Mouse (Mus musculus): ENCODE data around the gene Cdc25a. TPM values are rescaled to one million over a fixed set of nuclear protein-coding genes. Genes with fewer than 3 reads are reported as not detected.

Gene Cdc25a
- polyA plus RNA-seq, 1 experiment from 2014 or later, result 31.6 TPM

DNA sequence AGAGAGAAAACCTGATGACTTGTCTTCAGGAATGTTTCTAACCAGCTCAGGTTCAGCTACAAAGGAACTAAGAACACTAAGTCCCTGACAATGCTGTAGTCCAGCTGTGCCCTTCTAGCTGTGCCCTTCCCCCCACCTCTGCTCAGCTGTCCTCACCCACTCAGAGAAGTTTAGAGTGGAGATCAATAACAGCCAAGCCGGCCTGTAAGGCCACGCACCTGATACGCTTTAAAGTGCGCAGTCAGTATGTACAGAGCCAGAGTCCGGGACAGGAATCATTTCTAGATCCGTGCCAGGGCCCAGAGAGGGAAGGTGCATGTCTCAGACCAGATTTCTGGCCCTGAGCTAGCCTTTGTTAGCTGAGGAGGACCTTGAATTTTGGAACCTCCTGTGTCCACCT, 19.4 kb upstream of the Cdc25a start:
- H3K27me3 ChIP-seq (ENCODE audit: control insufficient read depth, insufficient read depth, low read length), result no peaks in the 10 kb centered on the region
- no peaks in the 10 kb centered on the region for H3K9me3 ChIP-seq (ENCODE audit: control insufficient read depth, low read length)
- no peak overlapping the region for H3K4me3 ChIP-seq (ENCODE audit: low read length)
- H3K27ac ChIP-seq (ENCODE audit: low read depth, low read length), result no peak overlapping the region
- ATAC-seq (ENCODE audit: low FRiP score, low TSS enrichment), result no peak
- H3K4me1 ChIP-seq (ENCODE audit: control insufficient read depth, insufficient read depth, low read length), result no peaks in the 10 kb centered on the region
- no peak overlapping the region for H3K4me2 ChIP-seq (replicated peaks; ENCODE audit: low read depth, low read length)
- no peak overlapping the region for H3K9ac ChIP-seq (ENCODE audit: low read depth, low read length)
- 92% methylated on average over 6 of the region's 6 CpGs for whole genome bisulfite sequencing
- H3K36me3 ChIP-seq (ENCODE audit: control insufficient read depth, insufficient read depth, low read length), result no peaks in the 10 kb centered on the region

DNA sequence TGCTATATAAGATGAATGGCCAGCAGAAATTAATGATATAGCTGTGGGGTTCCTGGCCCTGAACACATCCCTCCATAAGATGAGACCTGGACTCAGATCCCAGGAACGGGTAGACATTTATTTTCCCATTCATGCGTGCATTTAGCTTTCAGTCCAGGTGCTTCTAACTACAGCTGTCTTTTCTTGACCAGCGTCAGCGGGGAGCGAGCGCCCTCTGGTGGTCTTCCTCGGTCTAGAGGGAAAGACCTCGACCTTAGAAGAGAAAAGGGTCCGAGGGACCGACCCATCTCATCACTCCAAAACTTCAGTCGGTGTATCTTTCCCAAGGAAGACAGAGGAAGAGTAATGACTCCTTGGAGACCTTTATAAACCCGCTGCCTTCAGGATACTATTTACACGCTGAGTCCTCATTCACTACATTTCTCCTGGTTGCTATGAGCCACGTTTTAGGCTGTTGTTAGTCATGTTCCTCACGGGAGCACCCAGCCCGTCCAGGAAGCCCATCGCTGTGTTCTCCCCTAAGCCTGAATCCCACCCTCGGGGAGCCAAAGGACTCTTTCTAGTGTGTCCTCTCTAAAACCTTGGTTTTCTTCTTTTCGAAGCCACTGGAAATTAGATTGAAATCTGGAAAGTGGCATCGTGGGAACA, 12.9 kb upstream of the Cdc25a start:
- H3K4me3 ChIP-seq (ENCODE audit: low read length), result no peak overlapping the region; the same call in 1 of the 2 replicates
- no peaks in the 10 kb centered on the region for H3K4me1 ChIP-seq (ENCODE audit: control insufficient read depth, insufficient read depth, low read length)
- H3K27ac ChIP-seq (ENCODE audit: low read depth, low read length), result no peak overlapping the region
- no peak overlapping the region for H3K9ac ChIP-seq (ENCODE audit: low read depth, low read length)
- no peaks in the 10 kb centered on the region for H3K36me3 ChIP-seq (ENCODE audit: control insufficient read depth, insufficient read depth, low read length)
- peak; percentile 67 for ATAC-seq (ENCODE audit: low FRiP score, low TSS enrichment)
- no peak overlapping the region; the same call in 1 of the 2 replicates for H3K4me2 ChIP-seq (replicated peaks; ENCODE audit: low read depth, low read length)
- no peaks in the 10 kb centered on the region for H3K27me3 ChIP-seq (ENCODE audit: control insufficient read depth, insufficient read depth, low read length)
- WGBS, result 16% methylated on average over 20 of the region's 20 CpGs
- H3K9me3 ChIP-seq (ENCODE audit: control insufficient read depth, low read length), result no peaks in the 10 kb centered on the region

DNA sequence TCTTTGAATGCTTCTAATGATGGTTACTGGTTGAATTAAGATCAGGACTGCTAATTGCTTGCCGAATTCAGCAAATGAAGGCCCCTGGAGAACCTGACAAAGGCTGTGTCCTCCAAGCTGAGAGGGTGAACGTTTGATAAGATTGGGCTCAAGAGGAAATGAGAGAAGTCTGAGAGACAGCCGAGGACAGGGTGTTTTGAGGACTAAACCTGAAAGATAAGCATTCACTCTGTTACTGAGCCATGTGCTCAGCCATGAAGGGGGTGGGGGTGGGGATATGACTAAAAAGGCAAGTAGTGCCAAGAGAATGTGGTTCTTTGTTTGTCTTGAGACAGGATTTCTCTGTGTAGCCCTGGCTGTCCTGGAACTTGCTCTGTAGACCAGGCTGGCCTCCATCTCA, 12.3 kb upstream of the Cdc25a start:
- Histone ChIP-seq H3K9ac (ENCODE audit: low read depth, low read length) (no peak overlapping the region), H3K27ac (ENCODE audit: low read depth, low read length) (no peak overlapping the region), H3K4me3 (ENCODE audit: low read length) (no peak overlapping the region), H3K4me1 (ENCODE audit: control insufficient read depth, insufficient read depth, low read length) (no peaks in the 10 kb centered on the region), H3K36me3 (ENCODE audit: control insufficient read depth, insufficient read depth, low read length) (no peaks in the 10 kb centered on the region), H3K27me3 (ENCODE audit: control insufficient read depth, insufficient read depth, low read length) (no peaks in the 10 kb centered on the region), H3K9me3 (ENCODE audit: control insufficient read depth, low read length) (no peaks in the 10 kb centered on the region), H3K4me2 (replicated peaks; ENCODE audit: low read depth, low read length) (no peak overlapping the region)
- no peak for ATAC-seq (ENCODE audit: low FRiP score, low TSS enrichment)
- WGBS, result 67% methylated on average over 3 of the region's 3 CpGs

DNA sequence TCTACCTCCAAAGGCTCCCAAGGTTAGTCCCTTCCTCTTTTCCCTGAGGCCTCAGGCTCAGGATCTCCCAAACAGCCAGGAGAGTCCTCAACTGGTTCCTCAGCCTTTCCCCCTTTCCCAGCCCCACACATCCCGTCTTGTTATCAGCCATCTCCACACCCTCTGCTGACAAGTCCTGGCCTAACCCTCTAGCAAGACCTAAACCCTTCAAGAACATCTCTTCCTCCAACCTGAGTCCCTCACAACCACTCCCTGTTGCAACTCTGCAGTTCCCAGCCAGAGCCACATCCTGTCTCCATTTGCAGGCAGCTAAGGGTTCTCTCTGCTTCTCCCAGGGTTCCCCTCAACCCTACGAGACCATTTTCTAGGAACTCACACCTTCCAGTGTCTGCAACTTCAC, 9.2 kb upstream of the Cdc25a start:
- 60% methylated on average over 2 of the region's 2 CpGs for WGBS
- ATAC-seq (ENCODE audit: low FRiP score, low TSS enrichment), result no peak
- Histone ChIP-seq H3K27ac (ENCODE audit: low read depth, low read length) (no peak overlapping the region), H3K4me2 (replicated peaks; ENCODE audit: low read depth, low read length) (no peak overlapping the region), H3K9ac (ENCODE audit: low read depth, low read length) (no peak overlapping the region), H3K4me3 (ENCODE audit: low read length) (no peak overlapping the region), H3K4me1 (ENCODE audit: control insufficient read depth, insufficient read depth, low read length) (0 out of 2 replicates have a peak, but pooled peaks cover 4% of the 10 kb centered on the region), H3K36me3 (ENCODE audit: control insufficient read depth, insufficient read depth, low read length) (no peaks in the 10 kb centered on the region), H3K27me3 (ENCODE audit: control insufficient read depth, insufficient read depth, low read length) (no peaks in the 10 kb centered on the region), H3K9me3 (ENCODE audit: control insufficient read depth, low read length) (no peaks in the 10 kb centered on the region)

DNA sequence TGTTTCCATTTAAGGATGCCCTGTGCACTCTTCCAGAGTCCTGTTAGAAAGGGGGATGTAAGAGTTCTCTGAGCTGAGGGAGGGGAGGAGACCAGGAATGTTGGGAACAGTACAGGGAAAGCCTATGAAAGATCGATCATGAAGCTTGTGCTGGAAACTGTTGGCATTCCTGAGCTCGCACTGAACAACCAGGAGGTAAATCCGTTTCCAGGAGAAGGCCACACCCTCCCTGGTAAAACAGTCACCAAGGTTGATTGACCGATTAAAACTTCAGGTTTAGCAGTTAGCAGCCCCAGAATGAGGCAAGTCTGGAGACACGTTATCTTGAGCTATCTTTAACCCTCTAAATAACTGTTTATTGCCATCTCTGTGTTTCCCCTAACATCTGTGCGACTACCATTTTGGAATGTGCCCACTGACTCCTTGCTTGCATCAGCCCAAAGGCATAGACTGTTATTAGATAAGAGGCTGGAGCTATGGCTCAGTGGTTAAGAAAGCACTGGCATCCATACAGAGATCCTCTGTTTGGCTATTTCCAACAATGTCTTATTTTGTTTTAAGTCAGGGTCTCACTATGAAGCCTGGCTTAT, 4.3 kb upstream of the Cdc25a start:
- Histone ChIP-seq H3K4me1 (ENCODE audit: control insufficient read depth, insufficient read depth, low read length) (0 out of 2 replicates have a peak, but pooled peaks cover 4% of the 10 kb centered on the region), H3K27me3 (ENCODE audit: control insufficient read depth, insufficient read depth, low read length) (no peaks in the 10 kb centered on the region), H3K9ac (ENCODE audit: low read depth, low read length) (0 out of 2 replicates have a peak overlapping the region, but pooled peaks have one; percentile 4), H3K27ac (ENCODE audit: low read depth, low read length) (no peak overlapping the region), H3K4me2 (replicated peaks; ENCODE audit: low read depth, low read length) (peak overlapping the region; percentile 31; the same call in 1 of the 2 replicates), H3K9me3 (ENCODE audit: control insufficient read depth, low read length) (no peaks in the 10 kb centered on the region), H3K4me3 (ENCODE audit: low read length) (no peak overlapping the region), H3K36me3 (ENCODE audit: control insufficient read depth, insufficient read depth, low read length) (no peaks in the 10 kb centered on the region)
- 38% methylated on average over 6 of the region's 6 CpGs for WGBS
- ATAC-seq (ENCODE audit: low FRiP score, low TSS enrichment), result no peak

DNA sequence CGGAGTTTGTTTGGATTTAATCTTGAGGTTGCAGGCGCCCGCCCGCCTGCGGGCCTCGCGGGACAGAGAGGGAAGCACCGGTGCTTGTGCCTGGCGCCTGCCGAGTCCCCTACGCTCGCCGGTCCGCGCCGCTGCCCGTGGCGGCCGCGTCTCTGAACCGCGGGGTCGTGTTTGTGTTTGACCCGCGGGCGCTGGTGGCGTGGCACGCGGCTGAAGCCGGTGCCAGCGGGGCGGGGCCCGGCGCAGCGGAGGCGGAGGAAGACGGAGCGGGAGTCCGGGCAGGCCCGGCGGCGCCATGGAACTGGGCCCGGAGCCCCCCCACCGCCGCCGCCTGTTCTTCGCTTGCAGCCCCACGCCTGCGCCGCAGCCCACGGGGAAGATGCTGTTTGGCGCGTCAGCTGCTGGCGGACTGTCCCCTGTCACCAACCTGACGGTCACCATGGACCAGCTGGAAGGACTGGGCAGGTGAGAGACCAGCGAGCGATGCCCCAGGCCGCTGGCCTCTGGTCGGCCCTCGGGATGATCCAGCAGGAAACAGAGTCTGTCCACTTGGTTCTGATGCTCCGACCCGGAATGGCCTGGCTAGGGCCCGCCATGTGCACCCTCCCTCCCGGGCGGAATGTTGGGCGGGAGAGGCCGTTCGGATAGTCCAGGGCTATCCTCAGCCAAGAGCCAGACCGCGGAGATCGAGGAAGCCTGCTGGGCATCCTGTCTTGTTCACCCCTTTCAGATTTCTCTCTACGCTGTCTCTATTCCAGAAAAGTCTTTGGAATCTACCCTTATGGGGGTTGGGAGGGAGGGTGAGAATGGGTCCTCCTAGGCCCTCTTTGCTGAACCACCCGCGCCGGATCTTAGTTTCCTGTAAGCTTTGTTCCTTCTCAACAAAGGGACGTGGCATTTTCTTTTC, 569 bp downstream of the Cdc25a start:
- H3K4me3 ChIP-seq (ENCODE audit: low read length), result peak overlapping the region; percentile 99
- H3K27me3 ChIP-seq (ENCODE audit: control insufficient read depth, insufficient read depth, low read length), result no peaks in the 10 kb centered on the region
- H3K9ac ChIP-seq (ENCODE audit: low read depth, low read length), result peak overlapping the region; percentile 98
- H3K36me3 ChIP-seq (ENCODE audit: control insufficient read depth, insufficient read depth, low read length), result peaks cover 36% of the 10 kb centered on the region
- H3K27ac ChIP-seq (ENCODE audit: low read depth, low read length), result peak overlapping the region; percentile 92
- ATAC-seq (ENCODE audit: low FRiP score, low TSS enrichment), result peak; percentile 62
- peaks cover 6% of the 10 kb centered on the region for H3K4me1 ChIP-seq (ENCODE audit: control insufficient read depth, insufficient read depth, low read length)
- H3K4me2 ChIP-seq (replicated peaks; ENCODE audit: low read depth, low read length), result peak overlapping the region; percentile 85
- H3K9me3 ChIP-seq (ENCODE audit: control insufficient read depth, low read length), result no peaks in the 10 kb centered on the region
- WGBS, result under 1% methylated on average over 63 of the region's 76 CpGs

DNA sequence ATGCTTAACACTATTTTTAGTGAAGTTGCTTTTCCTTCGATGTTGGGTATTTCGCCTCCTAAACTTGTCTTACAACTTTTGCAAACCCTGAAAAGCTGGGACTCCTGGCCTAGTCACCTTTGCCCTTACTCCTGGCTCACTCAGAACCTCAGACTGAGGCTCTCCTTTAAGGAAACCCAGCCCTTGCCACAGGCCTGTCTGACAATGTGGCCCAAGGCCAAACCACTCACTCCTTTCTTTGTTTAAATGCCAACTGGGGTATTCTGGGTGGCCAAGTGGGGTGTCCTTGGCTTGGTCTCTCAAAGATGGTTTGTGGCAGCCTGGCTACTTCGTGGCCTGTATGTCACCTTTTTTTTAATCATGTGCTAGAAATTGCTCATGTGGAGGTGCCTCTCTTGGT, 1.4 kb downstream of the Cdc25a start:
- H3K9ac ChIP-seq (ENCODE audit: low read depth, low read length), result peak overlapping the region; percentile 98
- peak overlapping the region; percentile 85 for H3K4me2 ChIP-seq (replicated peaks; ENCODE audit: low read depth, low read length)
- peak overlapping the region; percentile 92; the same call in 1 of the 2 replicates for H3K27ac ChIP-seq (ENCODE audit: low read depth, low read length)
- peaks cover 44% of the 10 kb centered on the region for H3K36me3 ChIP-seq (ENCODE audit: control insufficient read depth, insufficient read depth, low read length)
- H3K9me3 ChIP-seq (ENCODE audit: control insufficient read depth, low read length), result no peaks in the 10 kb centered on the region
- H3K4me3 ChIP-seq (ENCODE audit: low read length), result peak overlapping the region; percentile 99
- peaks cover 9% of the 10 kb centered on the region for H3K4me1 ChIP-seq (ENCODE audit: control insufficient read depth, insufficient read depth, low read length)
- no peaks in the 10 kb centered on the region for H3K27me3 ChIP-seq (ENCODE audit: control insufficient read depth, insufficient read depth, low read length)
- WGBS, result 7% methylated on average over 3 of the region's 3 CpGs
- no peak for ATAC-seq (ENCODE audit: low FRiP score, low TSS enrichment)

DNA sequence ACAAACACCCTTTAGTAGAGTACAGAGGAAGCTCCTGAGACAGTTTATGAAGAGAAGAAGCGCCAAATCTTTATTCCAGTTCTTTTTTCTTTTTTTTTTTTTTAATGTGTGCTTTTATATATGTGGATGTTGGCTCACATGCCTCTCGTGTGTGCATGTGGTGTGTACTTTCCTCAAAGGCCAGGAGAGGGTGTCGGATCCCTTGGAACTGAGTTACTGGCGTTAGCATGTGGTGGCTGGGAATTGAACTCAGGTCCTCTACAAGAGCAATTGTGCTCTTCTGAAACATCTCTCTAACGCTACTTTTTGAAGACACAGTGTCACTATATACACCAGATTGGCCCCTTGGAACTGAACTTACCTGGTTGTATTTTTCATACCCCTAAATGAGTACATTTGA, 2.3 kb downstream of the Cdc25a start:
- H3K9me3 ChIP-seq (ENCODE audit: control insufficient read depth, low read length), result no peaks in the 10 kb centered on the region
- H3K27me3 ChIP-seq (ENCODE audit: control insufficient read depth, insufficient read depth, low read length), result no peaks in the 10 kb centered on the region
- peaks cover 53% of the 10 kb centered on the region for H3K36me3 ChIP-seq (ENCODE audit: control insufficient read depth, insufficient read depth, low read length)
- ATAC-seq (ENCODE audit: low FRiP score, low TSS enrichment), result no peak
- 85% methylated on average over 5 of the region's 5 CpGs for WGBS
- H3K4me2 ChIP-seq (replicated peaks; ENCODE audit: low read depth, low read length), result peak overlapping the region; percentile 85
- H3K27ac ChIP-seq (ENCODE audit: low read depth, low read length), result no peak overlapping the region
- H3K9ac ChIP-seq (ENCODE audit: low read depth, low read length), result peak overlapping the region; percentile 98; the same call in 1 of the 2 replicates
- peak overlapping the region; percentile 99; the same call in 1 of the 2 replicates for H3K4me3 ChIP-seq (ENCODE audit: low read length)
- peaks cover 9% of the 10 kb centered on the region for H3K4me1 ChIP-seq (ENCODE audit: control insufficient read depth, insufficient read depth, low read length)

Data from kidney, embryonic 14.5 days (tissue).